Mouse (Mus musculus) stomach, postnatal 0 days (tissue): ENCODE measurements around the gene Fam160b1.

ENCODE experiments used
- CTCF ChIP-seq: IDR thresholded peaks from 2 replicates; pipeline ENCODE4 v1.5.1; 2016; ENCODE audit warnings: antibody characterized with exemption, low read depth, mild to moderate bottlenecking, moderate library complexity
- EP300 ChIP-seq: optimal IDR thresholded peaks from 2 replicates; pipeline ENCODE3; 2016; ENCODE audit warnings: antibody characterized with exemption

DNA sequence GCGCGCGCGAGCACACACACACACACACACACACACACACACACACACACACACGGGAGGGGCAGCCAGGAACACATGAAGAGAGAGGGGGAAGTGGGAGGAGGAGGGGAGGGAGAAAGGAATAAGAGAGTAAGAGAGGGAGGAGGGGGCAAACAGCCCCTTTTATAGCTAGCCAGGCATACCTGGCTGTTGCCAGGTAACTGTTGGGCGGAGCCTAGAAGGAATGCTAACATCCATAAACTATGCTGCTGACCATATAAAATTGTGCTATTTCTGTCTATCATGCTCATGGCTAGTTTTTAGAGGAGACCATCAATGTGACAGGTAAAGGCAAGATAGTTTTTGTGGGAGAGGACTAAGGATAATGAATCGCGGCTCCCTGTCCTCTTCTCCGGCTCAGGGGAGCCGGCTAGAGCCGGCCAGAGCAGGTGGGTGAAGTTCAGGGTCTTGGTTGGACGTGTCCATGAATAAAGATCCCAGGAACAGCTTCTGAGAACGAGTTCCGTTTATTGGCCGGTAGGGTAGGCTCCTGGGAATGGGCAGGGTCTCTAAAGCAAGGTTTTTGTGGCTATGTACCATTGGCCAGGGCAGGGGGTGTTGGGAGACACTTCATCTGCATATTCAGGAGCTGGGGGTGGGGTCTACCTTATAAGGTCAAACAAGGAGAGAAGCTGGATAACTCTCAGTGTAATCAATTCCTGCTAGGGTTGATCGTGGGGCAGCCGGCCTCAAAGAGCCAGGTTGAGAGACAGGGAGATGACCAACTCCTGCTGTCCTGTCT lies 57.5 kb downstream of the Fam160b1 start:
- TF ChIP-seq EP300, result no peak
- no peak for TF ChIP-seq CTCF
